Mouse (Mus musculus) brain, embryonic 14.5 days (tissue): Measurements from ENCODE around the gene Fam155a.

ENCODE experiments used
- CTCF ChIP-seq: fragments of 200-500 bp; IDR thresholded peaks from 2 replicates; pipeline ENCODE4 v1.5.1; 2012; ENCODE audit warnings: inconsistent platforms, mild to moderate bottlenecking, moderate library complexity, borderline replicate concordance; ENCODE audit not compliant: insufficient read depth, insufficient read length; ENCODE audit errors: extremely low read depth
- POLR2A ChIP-seq: fragments of 200-500 bp; IDR thresholded peaks from 2 replicates; pipeline ENCODE4 v1.6.1; 2012; ENCODE audit warnings: mild to moderate bottlenecking, inconsistent platforms, borderline replicate concordance; ENCODE audit not compliant: poor library complexity, insufficient read depth, insufficient read length, severe bottlenecking; ENCODE audit errors: extremely low read depth

DNA sequence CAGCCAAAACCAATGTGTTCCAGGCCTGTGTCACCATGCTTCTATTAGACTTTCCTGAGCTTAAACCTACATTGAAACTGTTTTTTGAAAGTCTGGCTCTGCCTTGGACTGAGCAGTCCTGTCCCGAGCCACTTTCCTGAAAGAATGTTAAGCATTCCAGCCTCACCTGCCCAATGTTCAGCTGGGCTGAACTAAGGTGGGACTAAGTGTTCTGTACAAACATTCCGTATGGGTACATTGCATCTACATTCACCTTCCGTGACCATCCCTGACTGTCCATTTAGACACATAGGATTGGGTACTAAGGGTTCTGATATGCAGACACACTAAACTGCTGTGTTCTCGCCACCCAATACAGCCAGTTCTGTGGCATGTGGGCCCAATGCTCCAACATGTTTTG lies 423.8 kb downstream of the Fam155a start:
- TF ChIP-seq POLR2A (no peak), CTCF (no peak)
